Mouse (Mus musculus): ENCODE data around the gene Pgap2.

- TF ChIP-seq CTCF (IDR thresholded peaks at IDR 0.05; ENCODE audit: low read depth, low read length), result no peak
- no peak for TF ChIP-seq EP300 (IDR thresholded peaks at IDR 0.05; ENCODE audit: insufficient read depth, low read depth, low read length)
Measured at GRCm38 (mm10) chr7:102255954-102256353, 45.9 kb downstream of the Pgap2 start, which contains the start of gene Rhog.
